Mouse (Mus musculus): ENCODE measurements at regions not wholly inside any gene's neighbourhood (a gene's known extent, or its start where the extent isn't known, plus 50 kb on each side); places are given as distances from the start of the nearest gene placed in this dataset.

- TF ChIP-seq CTCF (IDR thresholded peaks at IDR 0.05; ENCODE audit: borderline replicate concordance, insufficient read depth, low read depth, low read length) (no peak), POLR2A (IDR thresholded peaks at IDR 0.05; ENCODE audit: borderline replicate concordance, insufficient read depth, low read length) (no peak)
Measured at GRCm38 (mm10) chr2:103868655-103869054, 71.2 kb upstream of the Caprin1 start.

All from cerebellum, adult 2 months (tissue).